Mouse (Mus musculus) E14TG2a.4 (cell line): ENCODE measurements around the gene Dusp8.

Source experiments
- H3K27me3 ChIP-seq: 2 replicates; pipeline ENCODE4 v1.6.1; 2014; ENCODE audit warnings: low read length, control low read depth; ENCODE audit not compliant: insufficient read depth
- H3K36me3 ChIP-seq: 2 replicates; pipeline ENCODE4 v1.6.1; 2014; ENCODE audit warnings: low read length, control low read depth; ENCODE audit not compliant: insufficient read depth
- H3K4me1 ChIP-seq: replicated peaks from 2 replicates; pipeline ENCODE4 v1.6.1; 2014; ENCODE audit warnings: low read depth, low read length, control low read depth
- H3K4me3 ChIP-seq: replicated peaks from 2 replicates; pipeline ENCODE4 v1.5.1; 2014; ENCODE audit warnings: mild to moderate bottlenecking, low read length
- H3K9me3 ChIP-seq: 2 replicates; pipeline ENCODE4 v1.6.1; 2014; ENCODE audit warnings: low read length, control low read depth
- CTCF ChIP-seq: conservative IDR thresholded peaks from 2 replicates; pipeline ENCODE4 v1.5.1; 2014; ENCODE audit warnings: low read length
- NANOG ChIP-seq: IDR thresholded peaks from 2 replicates; pipeline ENCODE4 v1.6.1; 2014; ENCODE audit warnings: borderline replicate concordance, low read length, mixed read lengths
- POU5F1 ChIP-seq: IDR thresholded peaks from 2 replicates; pipeline ENCODE4 v1.6.1; 2014; ENCODE audit warnings: low read length, borderline replicate concordance

The Dusp8 gene

GRCm38 (mm10) chr7:142104747-142105146 is 9.1 kb upstream of the Dusp8 start:
- no peaks in the 10 kb centered on the region for H3K36me3 ChIP-seq
- no peaks in the 10 kb centered on the region for H3K4me1 ChIP-seq
- H3K9me3 ChIP-seq, result no peaks in the 10 kb centered on the region
- 0 out of 2 replicates have a peak, but pooled peaks cover 8% of the 10 kb centered on the region for H3K27me3 ChIP-seq
- no peak overlapping the region for H3K4me3 ChIP-seq
- no peak for TF ChIP-seq POU5F1
- TF ChIP-seq NANOG, result no peak
- no peak for TF ChIP-seq CTCF

GRCm38 (mm10) chr7:142097776-142098175 is 2.1 kb upstream of the Dusp8 start:
- Histone ChIP-seq H3K27me3 (peaks cover 56% of the 10 kb centered on the region), H3K4me1 (peaks cover 17% of the 10 kb centered on the region), H3K4me3 (no peak overlapping the region), H3K9me3 (no peaks in the 10 kb centered on the region), H3K36me3 (no peaks in the 10 kb centered on the region)
- peak; percentile 60 for TF ChIP-seq CTCF
- TF ChIP-seq NANOG, result no peak

GRCm38 (mm10) chr7:142096701-142097100 is 1.1 kb upstream of the Dusp8 start:
- TF ChIP-seq NANOG (no peak), CTCF (no peak)
- H3K9me3 ChIP-seq, result no peaks in the 10 kb centered on the region
- no peaks in the 10 kb centered on the region for H3K36me3 ChIP-seq
- H3K27me3 ChIP-seq, result peaks cover 66% of the 10 kb centered on the region
- H3K4me3 ChIP-seq, result no peak overlapping the region
- H3K4me1 ChIP-seq, result peaks cover 17% of the 10 kb centered on the region

GRCm38 (mm10) chr7:142094301-142095143 is 1.1 kb downstream of the Dusp8 start:
- Histone ChIP-seq H3K27me3 (peaks cover 83% of the 10 kb centered on the region), H3K4me1 (peaks cover 17% of the 10 kb centered on the region), H3K9me3 (no peaks in the 10 kb centered on the region), H3K4me3 (peak overlapping the region; percentile 85), H3K36me3 (no peaks in the 10 kb centered on the region)
- no peak for TF ChIP-seq POU5F1
- no peak for TF ChIP-seq NANOG
- TF ChIP-seq CTCF, result no peak

GRCm38 (mm10) chr7:142093696-142094240 is 1.9 kb downstream of the Dusp8 start:
- TF ChIP-seq POU5F1 (no peak), NANOG (no peak), CTCF (no peak)
- Histone ChIP-seq H3K27me3 (peaks cover 86% of the 10 kb centered on the region), H3K4me1 (peaks cover 17% of the 10 kb centered on the region), H3K36me3 (no peaks in the 10 kb centered on the region), H3K9me3 (no peaks in the 10 kb centered on the region), H3K4me3 (peak overlapping the region; percentile 85)

GRCm38 (mm10) chr7:142092991-142093390 is 2.7 kb downstream of the Dusp8 start:
- Histone ChIP-seq H3K9me3 (no peaks in the 10 kb centered on the region), H3K36me3 (no peaks in the 10 kb centered on the region), H3K27me3 (peaks cover 94% of the 10 kb centered on the region), H3K4me1 (peaks cover 17% of the 10 kb centered on the region), H3K4me3 (no peak overlapping the region)
- TF ChIP-seq CTCF (no peak), NANOG (no peak), POU5F1 (no peak)

- H3K9me3 ChIP-seq, result no peaks in the 10 kb centered on the region
- H3K4me1 ChIP-seq, result peaks cover 17% of the 10 kb centered on the region
- peaks cover 96% of the 10 kb centered on the region for H3K27me3 ChIP-seq
- no peak for TF ChIP-seq CTCF
- no peak for TF ChIP-seq POU5F1
- no peak for TF ChIP-seq NANOG
- no peak overlapping the region for H3K4me3 ChIP-seq
- H3K36me3 ChIP-seq, result no peaks in the 10 kb centered on the region
Measured at GRCm38 (mm10) chr7:142091848-142092247, 3.8 kb downstream of the Dusp8 start.

- H3K27me3 ChIP-seq, result peaks cover 99% of the 10 kb centered on the region
- no peak overlapping the region for H3K4me3 ChIP-seq
- H3K36me3 ChIP-seq, result no peaks in the 10 kb centered on the region
- H3K9me3 ChIP-seq, result no peaks in the 10 kb centered on the region
- peaks cover 8% of the 10 kb centered on the region for H3K4me1 ChIP-seq
- TF ChIP-seq CTCF (no peak), NANOG (no peak), POU5F1 (no peak)
Measured at GRCm38 (mm10) chr7:142089648-142090447, 5.8 kb downstream of the Dusp8 start.

- H3K4me1 ChIP-seq, result peaks cover 11% of the 10 kb centered on the region
- H3K4me3 ChIP-seq, result no peak overlapping the region
- H3K9me3 ChIP-seq, result 0 out of 2 replicates have a peak, but pooled peaks cover 1% of the 10 kb centered on the region
- peaks cover 100% of the 10 kb centered on the region for H3K27me3 ChIP-seq
- H3K36me3 ChIP-seq, result no peaks in the 10 kb centered on the region
- no peak for TF ChIP-seq POU5F1
- no peak for TF ChIP-seq NANOG
- no peak for TF ChIP-seq CTCF
Measured at GRCm38 (mm10) chr7:142088886-142089285, 6.8 kb downstream of the Dusp8 start.
